Mouse (Mus musculus) forebrain, embryonic 16.5 days (tissue): Measurements from ENCODE around the gene Celf6. TPM values are rescaled to one million over a fixed set of nuclear protein-coding genes. Genes with fewer than 3 reads are reported as not detected.
A peak's percentile ranks its signal among the peaks of the same experiment; 100 is the strongest.

ENCODE experiments used
- ATAC-seq: fragments of 200-750 bp; cut with Nextera tagmentation; 2 replicates; pipeline ENCODE4 v1.8.0; 2017; ENCODE audit warnings: mild to moderate bottlenecking, moderate library complexity
- H3K27ac ChIP-seq: fragments of 300-500 bp; sonication (generic); 2 replicates; pipeline ENCODE4 v1.5.1; 2014; ENCODE audit warnings: low read length, control low read depth
- H3K27me3 ChIP-seq: fragments of 300-500 bp; sonication (generic); replicated peaks from 2 replicates; pipeline ENCODE4 v1.6.1; 2014; ENCODE audit warnings: low read length; ENCODE audit not compliant: control insufficient read depth, insufficient read depth
- H3K36me3 ChIP-seq: fragments of 300-500 bp; sonication (generic); 2 replicates; pipeline ENCODE4 v1.6.1; 2014; ENCODE audit not compliant: control insufficient read depth, insufficient read depth
- H3K4me1 ChIP-seq: fragments of 300-500 bp; sonication (generic); replicated peaks from 2 replicates; pipeline ENCODE4 v1.6.1; 2014; ENCODE audit warnings: low read length; ENCODE audit not compliant: control insufficient read depth, insufficient read depth
- H3K4me2 ChIP-seq: fragments of 300-500 bp; sonication (generic); 2 replicates; pipeline ENCODE4 v1.6.1; 2014; ENCODE audit warnings: mild to moderate bottlenecking, low read length, control low read depth
- H3K4me3 ChIP-seq: fragments of 300-500 bp; sonication (generic); replicated peaks from 2 replicates; pipeline ENCODE4 v1.5.1; 2014; ENCODE audit warnings: mild to moderate bottlenecking, low read length, control low read depth
- H3K9ac ChIP-seq: fragments of 300-500 bp; sonication (generic); replicated peaks from 2 replicates; pipeline ENCODE4 v1.6.1; 2014; ENCODE audit warnings: low read depth, low read length, control low read depth
- H3K9me3 ChIP-seq: fragments of 300-500 bp; sonication (generic); 2 replicates; pipeline ENCODE4 v1.6.1; 2016; ENCODE audit warnings: low read length; ENCODE audit not compliant: control insufficient read depth
- WGBS: fragments of 180-500 bp; shearing (Covaris S2); extraction: QIAGEN DNeasy Blood & Tissue Kit; methylation state at CpG from one replicate; pipeline ENCODE4 v1.1.7; 2014; 5-methylcytosine and 5-hydroxymethylcytosine counted together
- polyA plus RNA-seq: library from polyadenylated mRNA; unstranded; fragments of >200 nt; fragmentation: Nextera tagmentation; extraction: Ambion mirVana; gene quantifications from 2 replicates; pipeline ENCODE4 v1.2.1, GENCODE M21; 2015

Celf6 gene
- polyA plus RNA-seq: 29.5 and 42.0 TPM in 2 replicates

- Histone ChIP-seq H3K9ac (peak within 1 kb of the TSS; percentile 60), H3K4me2 (peak within 1 kb of the TSS; percentile 89), H3K4me1 (peaks cover 12% of the 10 kb centered on the region), H3K36me3 (no peaks in the 10 kb centered on the region), H3K9me3 (no peaks in the 10 kb centered on the region), H3K4me3 (peak within 1 kb of the TSS; percentile 54), H3K27ac (no peak within 1 kb of the TSS), H3K27me3 (peaks cover 10% of the 10 kb centered on the region; the same call in 1 of the 2 replicates)
- under 1% methylated on average over 50 of the region's 61 CpGs for WGBS
- ATAC-seq: peak; percentile 97
Measured at GRCm38 (mm10) chr9:59577844-59578504, at the start of gene Celf6. Gene Celf6 (plus strand): TSS chr9:59577917.

GRCm38 (mm10) chr9:59528274-59528673 is 49.4 kb upstream of the Celf6 start:
- 88% methylated on average over 2 of the region's 2 CpGs for WGBS
- Histone ChIP-seq H3K4me3 (no peak overlapping the region), H3K27ac (no peak overlapping the region), H3K4me1 (no peaks in the 10 kb centered on the region), H3K4me2 (no peak overlapping the region), H3K9ac (no peak overlapping the region), H3K27me3 (no peaks in the 10 kb centered on the region), H3K9me3 (no peaks in the 10 kb centered on the region), H3K36me3 (no peaks in the 10 kb centered on the region)
- no peak for ATAC-seq

- ATAC-seq: no peak
- WGBS: 15% methylated on average over 5 of the region's 5 CpGs
- no peaks in the 10 kb centered on the region for H3K9me3 ChIP-seq
- no peaks in the 10 kb centered on the region for H3K36me3 ChIP-seq
- no peak overlapping the region for H3K4me3 ChIP-seq
- no peak overlapping the region for H3K27ac ChIP-seq
- no peak overlapping the region for H3K9ac ChIP-seq
- no peaks in the 10 kb centered on the region for H3K4me1 ChIP-seq
- H3K27me3 ChIP-seq: no peaks in the 10 kb centered on the region
- no peak overlapping the region for H3K4me2 ChIP-seq
Measured at GRCm38 (mm10) chr9:59531645-59532044, 46.1 kb upstream of the Celf6 start.

- no peaks in the 10 kb centered on the region for H3K36me3 ChIP-seq
- ATAC-seq: no peak
- no peak overlapping the region for H3K27ac ChIP-seq
- H3K4me2 ChIP-seq: no peak overlapping the region
- no peaks in the 10 kb centered on the region for H3K9me3 ChIP-seq
- no peak overlapping the region for H3K4me3 ChIP-seq
- 74% methylated on average over 2 of the region's 2 CpGs for WGBS
- H3K9ac ChIP-seq: no peak overlapping the region
- H3K27me3 ChIP-seq: no peaks in the 10 kb centered on the region
- H3K4me1 ChIP-seq: no peaks in the 10 kb centered on the region
Measured at GRCm38 (mm10) chr9:59533422-59533821, 44.3 kb upstream of the Celf6 start.

- H3K4me2 ChIP-seq: no peak overlapping the region
- H3K9me3 ChIP-seq: no peaks in the 10 kb centered on the region
- H3K36me3 ChIP-seq: no peaks in the 10 kb centered on the region
- no peak for ATAC-seq
- H3K27ac ChIP-seq: no peak overlapping the region
- WGBS: 54% methylated on average over 4 of the region's 4 CpGs
- no peak overlapping the region for H3K9ac ChIP-seq
- H3K4me1 ChIP-seq: peaks cover under 1% of the 10 kb centered on the region; the same call in 1 of the 2 replicates
- H3K27me3 ChIP-seq: no peaks in the 10 kb centered on the region
- H3K4me3 ChIP-seq: no peak overlapping the region
Measured at GRCm38 (mm10) chr9:59533889-59534288, 43.8 kb upstream of the Celf6 start.

- no peak overlapping the region for H3K4me3 ChIP-seq
- 95% methylated on average over 3 of the region's 3 CpGs for WGBS
- H3K36me3 ChIP-seq: no peaks in the 10 kb centered on the region
- no peak for ATAC-seq
- no peak overlapping the region for H3K4me2 ChIP-seq
- peaks cover 15% of the 10 kb centered on the region for H3K4me1 ChIP-seq
- no peaks in the 10 kb centered on the region for H3K9me3 ChIP-seq
- no peaks in the 10 kb centered on the region for H3K27me3 ChIP-seq
- no peak overlapping the region for H3K27ac ChIP-seq
- no peak overlapping the region for H3K9ac ChIP-seq
Measured at GRCm38 (mm10) chr9:59537651-59538050, 40.1 kb upstream of the Celf6 start.

GRCm38 (mm10) chr9:59539441-59540137 is 38.1 kb upstream of the Celf6 start, which contains the start of the genes Hexa and Tmem202:
Gene Hexa (plus strand): TSS chr9:59539540.
Gene Tmem202 (minus strand): TSS chr9:59539847.
- Histone ChIP-seq H3K4me1 (peaks cover 15% of the 10 kb centered on the region), H3K36me3 (no peaks in the 10 kb centered on the region), H3K9ac (peak within 1 kb of the TSS; percentile 68), H3K27ac (no peak within 1 kb of the TSS), H3K9me3 (no peaks in the 10 kb centered on the region), H3K4me3 (peak within 1 kb of the TSS; percentile 63), H3K27me3 (no peaks in the 10 kb centered on the region), H3K4me2 (peak within 1 kb of the TSS; percentile 67)
- ATAC-seq: peak; percentile 93
- 3% methylated on average over 55 of the region's 55 CpGs for WGBS

GRCm38 (mm10) chr9:59541617-59542016 is 36.1 kb upstream of the Celf6 start:
- Histone ChIP-seq H3K4me2 (no peak overlapping the region), H3K27ac (no peak overlapping the region), H3K9me3 (no peaks in the 10 kb centered on the region), H3K4me3 (no peak overlapping the region), H3K27me3 (no peaks in the 10 kb centered on the region), H3K4me1 (peaks cover 15% of the 10 kb centered on the region), H3K9ac (no peak overlapping the region), H3K36me3 (no peaks in the 10 kb centered on the region)
- 90% methylated on average over 6 of the region's 6 CpGs for WGBS
- no peak for ATAC-seq

- ATAC-seq: no peak
- Histone ChIP-seq H3K36me3 (no peaks in the 10 kb centered on the region), H3K27me3 (no peaks in the 10 kb centered on the region)
Measured at GRCm38 (mm10) chr9:59542766-59543324, 34.9 kb upstream of the Celf6 start.

More at GRCm38 (mm10) chr9:59542766-59543324, 34.9 kb upstream of the Celf6 start:
- H3K4me3 ChIP-seq: no peak overlapping the region
- no peak overlapping the region for H3K4me2 ChIP-seq
- no peaks in the 10 kb centered on the region for H3K9me3 ChIP-seq
- H3K4me1 ChIP-seq: peaks cover 15% of the 10 kb centered on the region
- H3K27ac ChIP-seq: no peak overlapping the region
- no peak overlapping the region for H3K9ac ChIP-seq
